Mouse (Mus musculus) myocyte (in vitro differentiated cells): Measurements from ENCODE around the gene Rela.

Experiments used
- MYOG ChIP-seq, 3 experiments: IDR thresholded peaks; one replicate each; pipeline ENCODE4 v1.6.1; 2011; ENCODE audit warnings: control low read depth in 2 of 3, low read depth in 2 of 3, mild to moderate bottlenecking in 2 of 3; ENCODE audit not compliant: insufficient read length in 2 of 3, control insufficient read depth in 1 of 3, insufficient read depth in 1 of 3
- TCF12 ChIP-seq: IDR thresholded peaks from one replicate; pipeline ENCODE4 v1.6.1; 2011; ENCODE audit warnings: mild to moderate bottlenecking, control low read depth; ENCODE audit not compliant: poor library complexity, insufficient read depth, severe bottlenecking

DNA sequence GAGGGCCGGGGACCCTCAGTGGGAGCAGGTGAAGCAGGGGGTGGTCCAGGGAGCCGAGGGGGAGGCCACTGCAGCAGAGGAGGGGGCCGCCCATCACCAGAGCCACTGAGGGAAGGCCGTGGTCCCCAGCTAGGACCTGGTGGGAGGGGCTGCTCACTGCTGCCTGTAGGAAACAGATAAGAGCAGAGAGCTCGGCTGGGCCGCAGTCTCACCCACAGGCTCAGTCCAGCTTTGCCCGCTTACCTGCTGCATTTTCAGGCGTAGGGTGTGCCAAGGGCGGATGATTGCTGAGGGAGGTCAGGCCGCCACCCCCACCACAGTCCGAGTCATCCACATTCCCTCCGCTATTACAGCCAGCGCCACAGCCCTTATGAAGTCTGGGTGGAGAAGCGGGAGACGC, 28.2 kb downstream of the Rela start:
- TF ChIP-seq MYOG (IDR thresholded peaks at IDR 0.05; ENCODE audit: control insufficient read depth in 1 of 3, insufficient read depth in 1 of 3, insufficient read length in 2 of 3, low read depth in 2 of 3) = no peak
- TF ChIP-seq TCF12 = no peak
